Mouse (Mus musculus) urinary bladder, postnatal 25 days (tissue): ENCODE data around the gene Rpgr.

Source experiments
- DNase-seq: peaks from one replicate; pipeline ENCODE4 v3.0.0; 2022; ENCODE audit warnings: low spot score

The Rpgr gene

GRCm38 (mm10) chrX:10216410-10216949 is at the start of gene Rpgr:
TSS of gene Rpgr (minus strand) at chrX:10216920.
- peak; percentile 82 for DNase-seq

DNA sequence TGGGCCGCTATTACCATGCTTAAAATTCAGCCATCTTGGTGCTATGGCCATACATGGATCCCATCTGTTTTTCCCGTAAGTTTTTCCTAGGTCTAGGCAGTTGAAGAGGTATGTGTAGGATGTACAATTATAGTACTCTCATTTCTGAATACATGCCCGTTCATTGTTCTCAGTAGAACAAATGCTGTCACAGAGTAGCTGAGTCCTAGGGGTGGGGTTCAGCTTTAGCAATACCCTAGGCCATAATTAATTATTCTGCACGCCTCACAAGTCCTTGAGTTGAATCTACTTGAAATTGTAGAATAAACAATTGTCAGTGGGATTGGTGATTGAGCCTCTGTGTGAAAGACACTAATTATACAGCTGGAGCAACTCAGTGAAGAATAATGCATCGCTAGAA is 41.5 kb upstream of the Rpgr start:
- no peak for DNase-seq

- DNase-seq = no peak
Measured at GRCm38 (mm10) chrX:10257774-10258173, 41.1 kb upstream of the Rpgr start.

GRCm38 (mm10) chrX:10251852-10252504 is 35.3 kb upstream of the Rpgr start, which contains the start of gene Otc:
TSS of gene Otc (plus strand) at chrX:10252305.
- no peak for DNase-seq

- DNase-seq = no peak
Measured at GRCm38 (mm10) chrX:10251357-10251756, 34.6 kb upstream of the Rpgr start.

GRCm38 (mm10) chrX:10243916-10244315 is 27.2 kb upstream of the Rpgr start:
- no peak for DNase-seq

DNA sequence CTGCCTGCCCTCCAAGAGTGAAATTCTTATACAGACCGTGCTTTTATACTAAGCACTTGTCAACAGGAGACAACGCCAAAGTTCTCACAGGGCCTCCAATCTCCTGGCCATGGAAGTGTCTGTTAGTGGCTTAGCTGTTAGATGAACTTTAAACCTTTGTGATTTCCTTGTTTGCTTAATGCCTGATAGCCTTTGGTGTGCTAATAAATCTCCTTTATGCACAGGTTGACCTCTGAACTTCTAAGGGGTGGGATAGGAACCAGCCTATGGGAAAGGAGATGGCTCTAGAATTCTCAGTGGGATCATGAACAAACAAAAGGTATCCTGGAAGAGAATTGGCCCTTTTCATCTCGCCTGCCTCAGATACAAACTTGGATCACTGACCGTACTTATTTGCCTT is 22.8 kb upstream of the Rpgr start:
- DNase-seq = no peak

GRCm38 (mm10) chrX:10234617-10235016 is 17.9 kb upstream of the Rpgr start:
- DNase-seq = no peak

GRCm38 (mm10) chrX:10233051-10233450 is 16.3 kb upstream of the Rpgr start:
- no peak for DNase-seq

GRCm38 (mm10) chrX:10219281-10219680 is 2.6 kb upstream of the Rpgr start:
- no peak for DNase-seq

DNA sequence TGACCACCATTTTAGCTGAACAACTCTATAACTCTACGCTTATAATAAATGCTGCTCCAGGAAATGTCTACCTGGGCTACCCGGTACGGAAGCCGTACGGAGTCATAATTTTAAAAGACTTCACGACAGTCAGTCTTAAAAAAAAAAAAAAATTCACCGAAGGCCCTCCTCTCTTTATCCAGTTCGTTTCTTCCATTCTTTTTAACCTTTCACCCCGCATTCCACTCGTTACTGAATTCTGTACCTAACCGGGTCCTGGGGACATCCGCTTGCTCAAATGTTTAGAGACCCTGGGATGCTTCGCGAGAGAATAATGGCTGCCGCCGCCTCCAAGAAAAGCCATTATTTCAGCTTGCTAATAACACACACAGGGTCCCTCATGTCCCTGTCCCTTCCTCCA is 748 bp downstream of the Rpgr start:
- no peak for DNase-seq

GRCm38 (mm10) chrX:10205937-10206336 is 10.8 kb downstream of the Rpgr start:
- no peak for DNase-seq

DNA sequence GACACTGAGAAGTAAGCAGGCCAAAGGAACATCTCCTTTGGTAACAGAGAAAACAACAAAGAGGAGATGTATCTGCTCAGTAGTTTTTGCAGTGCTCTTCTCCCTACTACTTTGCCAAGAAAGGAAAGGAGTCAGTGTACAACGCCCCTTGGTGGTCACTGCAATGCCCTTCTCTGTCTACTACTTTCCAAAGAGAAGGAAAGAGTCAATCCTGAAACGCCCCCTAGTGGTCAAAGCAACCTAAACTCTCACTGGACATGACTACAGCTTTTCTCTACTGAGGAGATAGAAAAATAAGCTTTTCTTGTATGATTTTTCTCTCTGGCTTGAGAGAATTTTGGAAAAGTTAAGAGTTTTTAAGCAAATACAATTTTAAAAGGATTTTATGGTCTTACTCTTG is 15.4 kb downstream of the Rpgr start:
- peak; percentile 11 for DNase-seq

DNA sequence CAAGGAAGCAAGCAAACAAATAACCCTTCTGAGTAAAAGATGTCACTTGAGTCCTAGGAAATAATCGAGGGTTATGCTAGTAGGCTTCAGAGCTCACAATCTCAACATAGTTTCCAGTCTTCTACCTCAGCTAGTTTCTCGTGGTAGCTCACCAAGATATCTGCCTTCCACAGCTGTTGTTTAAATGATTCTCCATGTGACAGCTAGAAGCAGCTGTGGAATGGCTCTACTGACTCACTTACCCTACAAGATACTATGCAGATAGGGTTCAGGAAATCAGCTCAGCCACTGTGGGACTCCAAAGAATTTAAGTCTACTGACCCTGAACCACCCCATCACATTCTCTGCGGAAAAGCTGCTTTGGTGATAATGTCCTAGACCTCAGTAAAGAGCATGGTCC is 64.3 kb downstream of the Rpgr start:
- no peak for DNase-seq

- no peak for DNase-seq
Measured at GRCm38 (mm10) chrX:10117065-10117719, 99.5 kb downstream of the Rpgr start, which contains the start of gene Srpx. TSS of gene Srpx (minus strand) at chrX:10117709.

DNA sequence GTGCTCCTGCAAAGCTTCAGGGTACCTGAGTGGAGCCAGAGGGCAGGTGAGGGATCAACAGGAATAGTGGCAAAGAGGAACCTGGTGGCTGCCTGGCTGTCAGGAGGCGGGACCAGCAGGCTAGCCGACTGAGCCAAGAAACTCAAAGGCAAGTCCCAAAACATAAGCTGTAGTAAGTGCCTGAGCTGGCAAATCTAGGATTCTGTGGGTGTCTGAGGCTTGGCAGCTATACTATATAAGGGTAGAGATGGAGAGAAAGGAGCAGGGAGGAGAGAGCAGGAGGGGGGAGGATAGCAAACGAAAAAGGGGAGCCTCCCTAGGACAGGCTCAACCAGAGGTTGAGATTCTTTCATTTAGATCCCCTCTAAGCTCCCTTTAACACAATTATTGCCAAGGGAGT is 100.9 kb downstream of the Rpgr start:
- no peak for DNase-seq

DNA sequence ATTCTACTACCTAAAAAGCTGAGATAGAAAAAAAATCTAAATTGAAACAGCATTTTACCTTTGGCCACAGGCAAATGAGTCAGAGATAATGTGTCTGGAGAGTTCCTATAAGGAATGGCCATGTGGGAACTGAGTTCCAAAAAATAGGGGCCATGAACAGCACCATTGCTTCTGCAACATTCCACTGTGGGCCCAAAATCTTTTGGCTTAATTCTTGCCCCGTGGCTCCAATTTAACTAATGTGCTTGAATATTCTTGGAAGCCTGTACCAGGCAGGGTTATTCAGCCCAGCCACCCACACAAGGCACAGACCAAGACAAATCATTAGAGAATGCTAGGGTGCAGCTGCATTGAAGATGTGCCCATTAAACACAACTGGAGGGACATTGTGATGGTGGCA is 106.0 kb downstream of the Rpgr start:
- no peak for DNase-seq

DNA sequence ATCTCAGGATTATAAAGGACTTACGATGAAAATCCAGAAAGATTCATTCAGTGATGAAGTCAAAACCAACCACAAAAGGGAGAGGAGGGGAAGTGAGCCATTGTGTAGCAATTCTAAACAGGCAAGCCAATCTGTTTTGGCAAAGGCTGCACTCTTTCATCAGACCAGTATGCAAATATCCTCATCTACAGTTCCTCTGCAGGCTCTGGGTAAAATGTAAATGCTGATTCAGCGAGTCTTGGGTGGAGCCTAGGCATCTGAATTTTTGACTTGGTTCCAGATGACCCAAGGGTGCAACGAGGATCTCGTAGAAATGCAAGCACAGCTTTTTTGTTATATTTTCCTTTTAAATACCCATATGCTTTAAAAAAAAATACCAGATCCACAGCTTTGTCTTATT is 108.2 kb downstream of the Rpgr start:
- DNase-seq = no peak

- no peak for DNase-seq
Measured at GRCm38 (mm10) chrX:10105475-10105874, 111.2 kb downstream of the Rpgr start.

GRCm38 (mm10) chrX:10102739-10103138 is 114.0 kb downstream of the Rpgr start:
- DNase-seq = no peak

GRCm38 (mm10) chrX:10095797-10096196 is 120.9 kb downstream of the Rpgr start:
- DNase-seq = no peak

DNA sequence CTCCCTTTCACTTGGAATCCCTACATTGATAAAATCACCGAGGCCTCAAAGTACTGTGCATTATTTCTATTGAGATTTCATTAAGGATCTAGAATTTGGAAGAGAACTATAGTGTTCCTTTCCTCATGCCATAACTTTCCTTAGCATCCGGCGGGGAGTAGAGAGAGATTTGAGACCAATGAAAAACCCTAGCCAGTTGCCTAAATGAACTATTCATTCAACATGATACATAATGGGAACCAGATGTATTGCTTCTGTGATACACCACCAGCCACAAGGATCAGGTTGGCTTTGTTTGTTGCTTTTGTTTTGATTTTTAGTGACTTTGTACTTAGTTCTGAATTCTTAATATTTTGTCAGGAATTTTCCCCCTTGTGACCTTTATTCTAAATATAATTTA is 136.3 kb downstream of the Rpgr start:
- DNase-seq = no peak

DNA sequence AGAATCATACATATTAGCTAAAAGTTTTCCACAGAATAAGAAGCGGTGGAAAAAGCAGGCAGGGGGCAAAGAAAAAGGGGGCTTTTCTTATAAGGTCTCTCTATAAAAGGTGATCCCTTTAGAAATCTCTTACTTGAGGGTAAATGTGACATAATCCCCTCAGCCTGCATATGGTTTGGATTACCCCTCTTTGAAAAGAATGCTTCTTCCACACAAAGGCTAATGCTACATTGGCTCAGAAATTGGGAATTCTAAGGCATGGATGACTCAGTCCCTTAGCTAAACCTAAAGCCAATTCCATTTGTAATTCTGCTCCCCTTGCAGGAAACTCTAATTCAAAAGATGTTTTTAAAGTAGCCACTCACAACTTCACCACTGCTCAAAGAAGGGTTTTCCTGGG is 136.7 kb downstream of the Rpgr start:
- no peak for DNase-seq

DNA sequence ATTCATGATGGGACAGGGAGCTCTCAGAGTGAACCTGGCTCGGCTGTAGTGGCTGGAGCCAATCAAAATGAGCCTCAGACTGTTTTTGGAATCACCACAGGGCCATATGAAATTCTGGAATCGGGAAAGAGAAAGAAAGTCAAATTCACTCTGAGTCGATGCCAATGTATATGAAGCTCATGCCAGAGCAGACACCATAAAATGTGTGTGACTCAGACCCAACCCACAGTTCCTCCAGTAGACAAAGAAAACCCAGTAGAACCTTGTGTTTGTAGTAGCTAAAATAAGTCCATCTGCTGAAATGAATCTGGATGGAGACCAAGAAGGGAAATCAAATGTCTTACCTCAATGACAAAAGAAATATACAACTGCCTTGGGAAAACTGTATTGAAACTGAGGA is 142.8 kb downstream of the Rpgr start:
- no peak for DNase-seq
